Mouse (Mus musculus) kidney, embryonic 16.5 days (tissue): ENCODE data around the gene Zkscan6. TPM values are rescaled to one million over a fixed set of nuclear protein-coding genes. Genes with fewer than 3 reads are reported as not detected.

ENCODE experiments used
- ATAC-seq: fragments of 200-750 bp; cut with Nextera tagmentation; 2 replicates; pipeline ENCODE4 v1.8.0; 2017; ENCODE audit warnings: moderate TSS enrichment; ENCODE audit not compliant: low FRiP score, low TSS enrichment
- H3K27ac ChIP-seq: fragments of 300-500 bp; sonication (generic); 2 replicates; pipeline ENCODE4 v1.5.1; 2014; ENCODE audit warnings: low read length
- H3K27me3 ChIP-seq: fragments of 300-500 bp; sonication (generic); 2 replicates; pipeline ENCODE4 v1.6.1; 2014; ENCODE audit warnings: low read length, control low read depth, mixed read lengths; ENCODE audit not compliant: insufficient read depth
- H3K36me3 ChIP-seq: fragments of 300-500 bp; sonication (generic); 2 replicates; pipeline ENCODE4 v1.6.1; 2014; ENCODE audit warnings: low read length, control low read depth, mixed read lengths; ENCODE audit not compliant: insufficient read depth
- H3K4me1 ChIP-seq: fragments of 300-500 bp; sonication (generic); 2 replicates; pipeline ENCODE4 v1.6.1; 2014; ENCODE audit warnings: low read length, control low read depth, mixed read lengths; ENCODE audit not compliant: insufficient read depth
- H3K4me2 ChIP-seq: fragments of 300-500 bp; sonication (generic); replicated peaks from 2 replicates; pipeline ENCODE4 v1.6.1; 2014; ENCODE audit warnings: low read depth, low read length
- H3K4me3 ChIP-seq: fragments of 300-500 bp; sonication (generic); 2 replicates; pipeline ENCODE4 v1.5.1; 2014; ENCODE audit warnings: mild to moderate bottlenecking, low read length
- H3K9ac ChIP-seq: fragments of 300-500 bp; sonication (generic); replicated peaks from 2 replicates; pipeline ENCODE4 v1.6.1; 2014; ENCODE audit warnings: low read length
- H3K9me3 ChIP-seq: fragments of 300-500 bp; sonication (generic); 2 replicates; pipeline ENCODE4 v1.6.1; 2016; ENCODE audit warnings: low read length, control low read depth
- WGBS: fragments of 180-500 bp; shearing (Covaris S2); extraction: QIAGEN DNeasy Blood & Tissue Kit; methylation state at CpG from one replicate; pipeline ENCODE4 v1.1.7; 2014; 5-methylcytosine and 5-hydroxymethylcytosine counted together
- polyA plus RNA-seq: library from polyadenylated mRNA; unstranded; fragments of >200 nt; fragmentation: Nextera tagmentation; extraction: Ambion mirVana; gene quantifications from 2 replicates; pipeline ENCODE4 v1.2.1, GENCODE M21; 2015

The Zkscan6 gene
- polyA plus RNA-seq, 1 experiment from 2014 or later: 17.1 TPM

DNA sequence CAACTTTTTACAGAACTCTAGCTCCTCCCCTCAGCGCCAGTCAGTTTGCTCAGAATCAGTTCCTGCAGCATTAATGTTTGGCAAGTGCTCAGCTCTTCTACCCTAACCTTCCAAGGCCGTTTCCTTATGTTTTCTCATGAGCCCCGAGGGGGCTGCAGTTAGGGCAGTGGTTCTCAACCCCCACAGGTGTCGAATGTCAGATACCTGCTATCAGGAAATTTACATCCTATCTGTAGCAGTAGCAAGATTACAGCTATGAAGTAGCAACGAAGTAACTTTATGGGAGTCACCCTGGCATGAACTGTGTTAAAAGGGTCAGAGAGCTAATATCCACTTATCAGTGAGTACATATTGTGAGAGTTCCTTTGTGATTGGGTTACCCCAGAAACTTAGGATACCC lies 39.5 kb downstream of the Zkscan6 start:
- no peaks in the 10 kb centered on the region for H3K9me3 ChIP-seq

DNA sequence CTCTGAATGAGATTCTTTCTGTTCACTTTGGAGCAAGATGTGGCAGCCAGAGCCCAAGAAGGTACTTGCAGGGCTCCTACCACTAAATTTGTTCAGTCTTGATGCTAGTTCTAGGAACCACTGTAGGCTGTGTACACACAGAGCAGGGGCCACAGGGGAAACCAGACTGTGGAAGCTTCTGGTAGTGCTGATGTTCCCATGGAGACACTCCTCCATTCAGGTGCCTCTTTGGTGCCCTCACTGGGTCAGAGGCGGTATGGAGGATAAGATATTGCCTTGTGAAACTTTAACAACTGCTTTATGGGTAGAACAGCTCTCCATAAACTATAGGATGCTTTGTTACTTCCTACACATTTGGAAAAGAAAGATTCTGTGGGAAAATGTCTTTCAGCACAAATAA lies 45.1 kb downstream of the Zkscan6 start:
- no peak overlapping the region for H3K4me2 ChIP-seq
- ATAC-seq: no peak
- H3K9me3 ChIP-seq: no peaks in the 10 kb centered on the region
- no peak overlapping the region for H3K27ac ChIP-seq
- H3K4me3 ChIP-seq: no peak overlapping the region
- H3K36me3 ChIP-seq: no peaks in the 10 kb centered on the region
- no peaks in the 10 kb centered on the region for H3K27me3 ChIP-seq
- H3K4me1 ChIP-seq: no peaks in the 10 kb centered on the region
- H3K9ac ChIP-seq: no peak overlapping the region
- WGBS: 28% methylated on average over 1 of the region's 1 CpGs

More for the DNA sequence above, 39.5 kb downstream of the Zkscan6 start:
- Histone ChIP-seq H3K4me3 (no peak overlapping the region), H3K27ac (no peak overlapping the region), H3K36me3 (no peaks in the 10 kb centered on the region), H3K4me1 (no peaks in the 10 kb centered on the region), H3K27me3 (no peaks in the 10 kb centered on the region), H3K9ac (no peak overlapping the region), H3K4me2 (no peak overlapping the region)
- ATAC-seq: no peak
- 45% methylated on average over 5 of the region's 5 CpGs for WGBS

DNA sequence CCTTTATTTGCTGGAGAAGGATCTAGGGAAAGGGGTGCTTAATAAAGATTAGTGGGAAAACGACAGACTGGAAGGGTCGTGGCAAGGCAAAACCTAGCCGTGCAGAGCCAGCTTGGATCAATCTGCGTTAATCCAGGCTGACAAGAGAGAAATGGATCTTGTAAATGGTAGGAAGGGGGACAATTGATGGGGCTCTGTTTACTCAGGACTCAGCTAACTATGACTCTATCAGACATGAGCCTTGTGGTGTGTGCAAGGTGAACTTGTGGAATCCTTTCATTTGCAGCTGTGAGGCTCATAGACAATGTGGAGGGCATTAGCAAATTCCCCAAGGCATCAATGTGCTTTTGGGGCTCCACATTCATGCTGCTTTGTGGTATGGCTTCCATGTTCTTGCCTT lies 54.5 kb downstream of the Zkscan6 start:
- no peak for ATAC-seq
- no peaks in the 10 kb centered on the region for H3K9me3 ChIP-seq
- no peak overlapping the region for H3K4me2 ChIP-seq
- H3K4me3 ChIP-seq: no peak overlapping the region
- H3K36me3 ChIP-seq: no peaks in the 10 kb centered on the region
- H3K27me3 ChIP-seq: no peaks in the 10 kb centered on the region
- no peaks in the 10 kb centered on the region for H3K4me1 ChIP-seq
- no peak overlapping the region for H3K27ac ChIP-seq
- no peak overlapping the region for H3K9ac ChIP-seq
- 50% methylated on average over 4 of the region's 4 CpGs for WGBS

DNA sequence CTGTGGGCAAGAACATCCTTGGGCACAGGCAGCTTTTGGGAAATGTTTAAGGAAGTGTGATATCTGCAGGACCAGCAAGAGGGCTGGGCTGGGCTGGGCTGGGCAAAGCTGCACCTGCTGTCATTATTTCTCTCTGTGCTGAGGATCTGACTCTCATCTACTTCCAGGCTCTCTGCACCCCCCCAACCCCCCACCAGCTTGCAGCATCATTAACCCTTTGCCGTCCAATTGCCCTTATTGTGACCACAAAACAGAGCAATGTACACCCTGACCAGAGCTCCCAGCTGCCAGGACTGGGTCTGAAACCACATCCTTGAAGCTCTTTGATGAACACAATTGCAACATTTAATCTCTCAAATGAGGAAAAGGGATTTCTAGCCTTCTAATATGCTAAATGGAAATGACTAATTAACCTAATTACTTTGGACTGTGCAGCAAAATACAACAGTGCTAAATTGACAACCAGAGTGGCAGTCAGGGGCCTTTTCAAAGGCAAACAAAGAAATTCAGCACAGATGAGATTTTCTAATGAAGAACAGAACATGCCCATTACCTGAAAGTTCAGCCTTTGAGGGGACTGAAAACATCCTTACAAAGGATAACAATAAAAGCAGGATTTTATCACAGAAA lies 70.3 kb downstream of the Zkscan6 start:
- Histone ChIP-seq H3K27me3 (no peaks in the 10 kb centered on the region), H3K27ac (no peak overlapping the region), H3K36me3 (no peaks in the 10 kb centered on the region), H3K4me1 (no peaks in the 10 kb centered on the region), H3K9ac (no peak overlapping the region), H3K4me3 (no peak overlapping the region), H3K9me3 (no peaks in the 10 kb centered on the region), H3K4me2 (no peak overlapping the region)
- no peak for ATAC-seq
- WGBS: 55% methylated on average over 1 of the region's 1 CpGs

Other genes starting within 250 kb of the Zkscan6 start
- gene Map2k4, start 18.9 kb upstream of the Zkscan6 start, polyA plus RNA-seq: 60.2 and 63.9 TPM in 2 replicates